Mouse (Mus musculus) liver, embryonic 11.5 days (tissue): ENCODE measurements around the gene Serhl. TPM values are rescaled to one million over a fixed set of nuclear protein-coding genes. Genes with fewer than 3 reads are reported as not detected.

Source experiments
- ATAC-seq: fragments of 200-750 bp; cut with Nextera tagmentation; replicated peaks from 2 replicates; pipeline ENCODE4 v1.8.0; 2017; ENCODE audit warnings: moderate number of reproducible peaks, mild to moderate bottlenecking, moderate TSS enrichment, moderate library complexity; ENCODE audit not compliant: low FRiP score
- DNase-seq: peaks from one replicate; pipeline ENCODE4 v3.0.0-alpha.2; 2017; ENCODE audit warnings: low spot score
- H3K27ac ChIP-seq: fragments of 300-500 bp; sonication (generic); 2 replicates; pipeline ENCODE4 v1.5.1; 2014; ENCODE audit warnings: mild to moderate bottlenecking, low read depth, low read length, control low read depth
- H3K27me3 ChIP-seq: fragments of 300-500 bp; sonication (generic); replicated peaks from 2 replicates; pipeline ENCODE4 v1.6.1; 2014; ENCODE audit warnings: low read length, mixed read lengths; ENCODE audit not compliant: control insufficient read depth, insufficient read depth
- H3K36me3 ChIP-seq: fragments of 300-500 bp; sonication (generic); 2 replicates; pipeline ENCODE4 v1.6.1; 2014; ENCODE audit warnings: mild to moderate bottlenecking, low read length, moderate library complexity, mixed read lengths; ENCODE audit not compliant: control insufficient read depth, insufficient read depth
- H3K4me1 ChIP-seq: fragments of 300-500 bp; sonication (generic); replicated peaks from 2 replicates; pipeline ENCODE4 v1.6.1; 2014; ENCODE audit warnings: low read length, mixed read lengths; ENCODE audit not compliant: control insufficient read depth, insufficient read depth
- H3K4me2 ChIP-seq: fragments of 300-500 bp; sonication (generic); 2 replicates; pipeline ENCODE4 v1.6.1; 2014; ENCODE audit warnings: mild to moderate bottlenecking, control low read depth, moderate library complexity
- H3K4me3 ChIP-seq: fragments of 300-500 bp; sonication (generic); 2 replicates; pipeline ENCODE4 v1.5.1; 2014; ENCODE audit warnings: low read depth, low read length, control low read depth
- H3K9ac ChIP-seq: fragments of 300-500 bp; sonication (generic); 2 replicates; pipeline ENCODE4 v1.6.1; 2014; ENCODE audit warnings: low read depth, low read length, control low read depth
- H3K9me3 ChIP-seq: fragments of 300-500 bp; sonication (generic); 2 replicates; pipeline ENCODE4 v1.6.1; 2016; ENCODE audit warnings: low read length, inconsistent platforms, mixed read lengths; ENCODE audit not compliant: control insufficient read depth
- WGBS: fragments of 180-500 bp; shearing (Covaris S2); extraction: QIAGEN DNeasy Blood & Tissue Kit; methylation state at CpG from one replicate; pipeline ENCODE4 v1.1.7; 2014; 5-methylcytosine and 5-hydroxymethylcytosine counted together
- polyA plus RNA-seq: library from polyadenylated mRNA; unstranded; fragments of >200 nt; fragmentation: Nextera tagmentation; extraction: Ambion mirVana; gene quantifications from 2 replicates; pipeline ENCODE4 v1.2.1, GENCODE M21; 2014

The Serhl gene
- polyA plus RNA-seq, 1 experiment from 2014 or later: 45.8 TPM

DNA sequence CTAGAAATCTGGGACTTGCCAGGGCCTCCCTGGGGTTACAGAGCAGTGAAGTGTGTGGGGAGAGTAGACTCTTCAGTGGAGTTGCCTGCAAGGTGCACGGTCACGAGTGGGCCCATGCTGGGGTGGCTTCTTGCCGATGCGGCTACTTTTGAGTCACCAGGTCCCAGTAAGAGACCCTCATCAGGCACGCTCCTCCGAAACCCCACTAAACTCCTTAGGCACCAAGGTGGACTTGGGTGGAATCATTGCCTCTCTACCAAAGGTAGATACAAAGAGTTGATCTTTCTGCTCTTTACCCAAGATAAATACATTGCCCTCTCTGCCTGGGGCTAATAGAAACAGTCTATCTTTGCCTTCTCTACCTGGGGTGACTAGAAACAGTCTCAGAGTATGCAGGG, 68.4 kb downstream of the Serhl start:
- DNase-seq (no peak), ATAC-seq (no peak)
- no peaks in the 10 kb centered on the region for H3K27me3 ChIP-seq
- H3K9ac ChIP-seq: no peak overlapping the region
- H3K9me3 ChIP-seq: no peaks in the 10 kb centered on the region
- 92% methylated on average over 6 of the region's 6 CpGs for WGBS
- H3K36me3 ChIP-seq: peaks cover 43% of the 10 kb centered on the region
- H3K4me1 ChIP-seq: peaks cover 6% of the 10 kb centered on the region
- no peak overlapping the region for H3K27ac ChIP-seq
- no peak overlapping the region for H3K4me3 ChIP-seq
- no peak overlapping the region for H3K4me2 ChIP-seq

DNA sequence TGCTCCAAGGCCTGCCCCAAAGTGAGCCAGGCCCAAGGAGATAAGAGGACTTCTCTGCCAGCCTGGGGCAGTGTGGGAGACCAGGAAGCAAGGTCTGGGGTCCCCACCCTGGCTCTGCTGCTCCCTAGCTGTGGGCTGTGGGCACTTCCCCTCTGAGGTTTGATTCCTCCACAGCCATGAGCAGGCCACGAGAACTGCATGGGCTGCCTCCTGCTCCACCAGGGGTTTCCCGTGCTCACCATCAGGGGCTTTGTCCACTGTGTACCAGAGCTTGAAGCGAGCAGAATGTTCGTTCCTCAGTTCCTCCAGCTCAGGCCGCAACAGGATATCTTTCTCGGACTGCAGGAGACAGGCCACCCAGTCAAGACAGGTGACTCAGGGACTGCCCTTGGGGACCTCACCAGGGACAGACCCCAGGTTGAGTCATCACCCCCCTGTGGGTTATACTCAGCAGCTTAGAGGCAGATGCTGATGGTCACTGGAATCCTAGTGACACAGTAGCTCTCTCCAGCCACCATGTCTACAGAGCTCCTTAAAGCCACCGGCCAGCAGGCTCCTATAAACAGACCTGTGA, 69.4 kb downstream of the Serhl start:
- peaks cover 6% of the 10 kb centered on the region for H3K4me1 ChIP-seq
- ATAC-seq (no peak), DNase-seq (no peak)
- H3K9ac ChIP-seq: no peak overlapping the region
- no peaks in the 10 kb centered on the region for H3K27me3 ChIP-seq
- H3K4me3 ChIP-seq: no peak overlapping the region
- H3K9me3 ChIP-seq: no peaks in the 10 kb centered on the region
- H3K27ac ChIP-seq: no peak overlapping the region
- H3K36me3 ChIP-seq: peaks cover 43% of the 10 kb centered on the region
- 85% methylated on average over 7 of the region's 7 CpGs for WGBS
- no peak overlapping the region for H3K4me2 ChIP-seq

DNA sequence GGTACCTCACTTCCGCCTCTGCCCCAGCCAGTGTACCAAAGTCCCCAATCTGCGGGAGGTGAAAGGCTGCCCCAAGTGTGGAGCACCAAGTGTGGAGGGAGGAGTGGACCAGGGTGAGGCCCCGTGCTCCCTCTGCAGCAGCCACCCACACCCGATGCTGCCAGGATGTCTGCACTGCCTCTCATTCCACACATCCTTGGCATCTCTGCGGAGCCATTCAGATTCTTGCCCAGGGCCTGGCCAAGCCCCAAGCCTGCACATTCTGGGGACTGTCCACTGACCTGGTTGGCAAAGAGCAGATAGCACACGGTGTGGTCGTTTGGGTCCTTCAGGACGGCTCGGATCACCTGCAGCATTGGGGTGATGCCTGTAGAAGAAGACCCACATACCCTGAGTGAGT, 70.5 kb downstream of the Serhl start:
- Histone ChIP-seq H3K9me3 (no peaks in the 10 kb centered on the region), H3K4me3 (no peak overlapping the region), H3K9ac (no peak overlapping the region), H3K27ac (no peak overlapping the region), H3K27me3 (no peaks in the 10 kb centered on the region), H3K4me2 (no peak overlapping the region), H3K4me1 (peaks cover 9% of the 10 kb centered on the region), H3K36me3 (peaks cover 41% of the 10 kb centered on the region)
- DNase-seq (no peak), ATAC-seq (no peak)
- WGBS: 93% methylated on average over 9 of the region's 9 CpGs

DNA sequence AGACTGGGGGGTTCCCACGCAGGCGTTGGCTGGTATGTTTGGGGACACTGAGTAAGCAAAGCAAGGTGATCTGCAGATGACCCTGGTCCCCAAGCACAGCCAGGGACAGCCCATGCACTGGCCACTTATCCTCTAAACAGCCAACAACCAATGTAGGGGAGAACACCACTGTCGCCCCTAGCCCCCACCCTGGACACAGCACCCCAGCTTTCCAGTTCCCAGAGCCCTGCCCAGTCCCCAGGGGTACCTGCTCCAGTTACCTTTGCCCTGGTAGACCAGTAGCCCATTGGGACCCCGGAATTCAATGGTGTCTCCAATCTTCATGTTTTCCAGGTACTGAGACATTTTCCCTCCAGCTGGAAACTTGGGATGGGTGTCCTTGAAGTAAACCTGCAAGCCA, 71.3 kb downstream of the Serhl start:
- DNase-seq (no peak), ATAC-seq (no peak)
- WGBS: 93% methylated on average over 4 of the region's 4 CpGs
- H3K4me3 ChIP-seq: no peak overlapping the region
- no peak overlapping the region for H3K4me2 ChIP-seq
- no peak overlapping the region for H3K27ac ChIP-seq
- H3K27me3 ChIP-seq: no peaks in the 10 kb centered on the region
- peaks cover 14% of the 10 kb centered on the region for H3K4me1 ChIP-seq
- H3K36me3 ChIP-seq: peaks cover 41% of the 10 kb centered on the region
- no peaks in the 10 kb centered on the region for H3K9me3 ChIP-seq
- no peak overlapping the region for H3K9ac ChIP-seq

DNA sequence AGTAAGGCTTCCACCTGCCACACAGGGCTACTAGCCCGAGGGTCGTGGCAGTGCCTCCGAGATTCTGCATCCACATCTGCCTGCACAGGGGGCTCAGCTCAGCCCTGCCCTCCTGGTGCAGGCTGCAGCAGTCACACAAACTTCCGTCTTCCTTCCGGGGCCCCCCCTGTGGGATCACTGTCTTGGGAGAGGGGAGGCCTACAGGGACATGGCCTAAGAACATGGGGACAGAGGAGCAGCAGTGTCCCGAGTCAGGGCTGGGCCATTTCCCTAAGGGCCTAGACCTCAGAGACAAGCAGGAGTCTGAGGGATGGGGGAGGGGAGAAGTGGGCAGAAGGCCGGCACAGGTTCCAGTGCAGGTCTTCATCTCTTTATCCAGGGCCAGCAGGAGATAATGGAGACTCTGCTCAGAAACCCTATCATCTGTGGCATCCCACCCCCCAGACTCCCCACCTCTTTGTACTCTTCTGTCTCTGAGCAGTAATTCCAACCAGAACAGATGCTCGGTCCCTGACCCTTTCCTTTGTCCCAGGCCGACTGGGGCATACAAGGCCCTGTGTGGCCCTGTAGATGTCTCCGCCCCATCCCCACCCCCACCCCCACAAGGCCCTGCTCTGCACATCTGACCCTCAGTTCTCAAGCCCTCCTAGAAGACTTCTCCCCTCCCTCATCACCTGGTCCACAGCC, 71.9 kb downstream of the Serhl start:
- Histone ChIP-seq H3K4me2 (no peak overlapping the region), H3K9me3 (no peaks in the 10 kb centered on the region), H3K27ac (no peak overlapping the region), H3K4me3 (no peak overlapping the region), H3K27me3 (no peaks in the 10 kb centered on the region), H3K36me3 (peaks cover 41% of the 10 kb centered on the region), H3K4me1 (peaks cover 21% of the 10 kb centered on the region), H3K9ac (no peak overlapping the region)
- ATAC-seq (no peak), DNase-seq (no peak)
- 78% methylated on average over 10 of the region's 10 CpGs for WGBS

DNA sequence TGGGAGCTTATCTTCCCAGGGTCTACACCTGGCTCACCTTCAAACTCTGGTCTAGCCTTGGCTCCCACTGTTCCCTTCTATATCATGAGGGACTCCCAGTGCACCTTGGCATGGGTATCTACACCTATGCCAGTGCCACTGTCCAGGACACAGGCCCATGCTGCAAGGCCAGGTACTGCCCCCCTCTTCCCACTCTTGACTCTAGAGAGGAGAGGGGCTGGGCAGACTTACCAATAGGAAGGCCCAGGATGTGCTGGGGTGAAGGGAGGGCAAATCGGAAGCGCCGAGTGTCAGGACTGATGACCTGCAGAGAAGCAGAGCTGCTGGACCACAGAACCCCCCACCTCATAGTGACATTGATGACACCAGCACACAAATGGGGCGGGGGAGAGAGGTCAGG, 72.7 kb downstream of the Serhl start:
- ATAC-seq: no peak
- H3K27ac ChIP-seq: no peak overlapping the region
- H3K9ac ChIP-seq: no peak overlapping the region
- no peaks in the 10 kb centered on the region for H3K27me3 ChIP-seq
- no peak for DNase-seq
- peaks cover 29% of the 10 kb centered on the region for H3K4me1 ChIP-seq
- H3K4me3 ChIP-seq: no peak overlapping the region
- H3K36me3 ChIP-seq: peaks cover 38% of the 10 kb centered on the region
- H3K9me3 ChIP-seq: no peaks in the 10 kb centered on the region
- 85% methylated on average over 4 of the region's 4 CpGs for WGBS
- H3K4me2 ChIP-seq: no peak overlapping the region

DNA sequence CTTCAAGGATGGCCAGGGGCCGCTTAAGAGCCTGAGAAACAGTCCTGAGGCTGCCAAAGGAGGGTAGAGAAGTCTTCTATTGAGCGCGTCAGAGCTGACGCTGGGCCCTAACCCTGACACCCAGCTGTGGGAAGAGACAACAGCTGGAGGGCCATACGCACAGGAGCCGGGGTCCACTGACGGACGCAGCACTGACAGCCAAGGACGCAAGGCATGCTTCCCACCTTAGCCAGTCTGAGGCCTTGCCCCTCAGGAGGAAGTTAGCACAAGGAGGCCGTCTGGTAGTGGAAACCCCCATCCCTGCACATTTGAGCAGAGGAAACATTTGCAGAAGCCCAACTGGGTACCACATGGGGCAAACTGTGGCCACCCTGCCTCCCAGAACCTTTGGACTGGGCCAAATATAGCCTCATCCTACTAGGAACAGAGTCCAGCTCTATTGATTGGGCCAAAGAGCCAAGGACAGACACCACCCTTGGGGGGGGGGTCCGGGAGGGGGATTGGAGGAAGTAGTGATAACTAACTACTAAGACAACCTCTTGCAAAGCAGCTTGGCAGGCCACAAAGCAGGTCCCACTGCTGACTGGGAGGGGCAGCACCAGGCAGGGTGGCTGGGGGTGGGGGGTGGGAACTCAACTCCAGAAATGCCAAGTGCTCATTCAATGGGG, 73.6 kb downstream of the Serhl start:
- peak overlapping the region; percentile 51; the same call in 1 of the 2 replicates for H3K27ac ChIP-seq
- ATAC-seq (no peak), DNase-seq (no peak)
- no peaks in the 10 kb centered on the region for H3K27me3 ChIP-seq
- H3K4me3 ChIP-seq: no peak overlapping the region
- no peaks in the 10 kb centered on the region for H3K9me3 ChIP-seq
- 75% methylated on average over 11 of the region's 11 CpGs for WGBS
- peak overlapping the region; percentile 13; the same call in 1 of the 2 replicates for H3K4me2 ChIP-seq
- H3K36me3 ChIP-seq: peaks cover 35% of the 10 kb centered on the region
- 0 out of 2 replicates have a peak overlapping the region, but pooled peaks have one; percentile 28 for H3K9ac ChIP-seq
- H3K4me1 ChIP-seq: peaks cover 35% of the 10 kb centered on the region

DNA sequence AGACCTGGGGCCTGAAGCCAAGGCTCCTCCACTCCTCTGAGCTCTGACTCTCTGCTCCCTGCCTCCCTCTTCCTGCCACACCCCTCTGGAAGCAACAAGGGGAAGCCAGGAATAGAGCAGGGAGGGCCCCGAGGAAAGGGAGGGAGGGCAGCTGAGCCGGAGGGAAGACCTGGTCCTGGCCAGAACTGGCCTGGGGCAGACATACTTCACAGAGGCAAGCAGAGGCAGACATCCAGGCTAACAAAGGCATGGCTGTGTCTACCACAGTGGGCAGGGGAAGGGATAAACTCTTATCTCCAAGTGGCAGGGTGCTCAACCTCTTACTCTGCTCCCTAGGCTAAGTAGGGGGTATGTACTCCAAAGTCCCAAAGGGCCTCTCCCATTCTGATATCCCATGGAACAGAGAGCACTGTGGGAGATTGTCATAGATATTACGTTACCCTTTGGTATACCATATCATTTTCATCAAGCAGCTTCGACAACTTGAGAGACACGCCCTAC, 75.7 kb downstream of the Serhl start:
- Histone ChIP-seq H3K9ac (peak overlapping the region; percentile 17; the same call in 1 of the 2 replicates), H3K36me3 (peaks cover 23% of the 10 kb centered on the region), H3K27me3 (no peaks in the 10 kb centered on the region), H3K4me1 (peaks cover 51% of the 10 kb centered on the region), H3K4me2 (peak overlapping the region; percentile 40), H3K9me3 (no peaks in the 10 kb centered on the region), H3K4me3 (no peak overlapping the region), H3K27ac (peak overlapping the region; percentile 73)
- 40% methylated on average over 5 of the region's 5 CpGs for WGBS
- ATAC-seq (peak; percentile 95), DNase-seq (no peak)
